Mouse (Mus musculus): Measurements from ENCODE around the gene Nuak1. TPM values are rescaled to one million over a fixed set of nuclear protein-coding genes. Genes with fewer than 3 reads are reported as not detected.

Gene Nuak1
- total RNA-seq, 2 experiments from 2014 or later, result 47.6 to 50.2 TPM

GRCm38 (mm10) chr10:84354323-84354722 lies 86.1 kb downstream of the Nuak1 start:
- DNase-seq (ENCODE audit: low spot score in 2 of 2), result no peak

DNA sequence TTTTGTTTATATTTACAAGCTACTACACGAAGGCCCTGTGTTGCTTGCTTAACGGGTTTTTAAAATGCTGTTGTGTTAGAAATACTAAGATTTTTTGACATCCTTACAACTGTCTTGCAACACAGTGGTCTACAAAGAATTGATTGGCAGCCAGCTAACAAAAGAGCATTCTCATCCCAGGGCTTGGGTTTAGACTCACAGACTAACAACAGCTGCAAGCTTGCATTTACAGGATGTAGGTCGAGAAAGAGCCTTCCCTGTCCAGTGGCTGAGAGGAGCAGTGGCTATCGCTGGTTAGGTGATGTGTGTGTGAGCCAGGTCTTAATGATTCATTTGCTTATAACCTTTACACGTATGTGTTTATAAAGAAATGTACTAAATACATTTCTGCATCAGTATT lies 94.7 kb downstream of the Nuak1 start:
- DNase-seq (ENCODE audit: low spot score in 2 of 2), result no peak

DNA sequence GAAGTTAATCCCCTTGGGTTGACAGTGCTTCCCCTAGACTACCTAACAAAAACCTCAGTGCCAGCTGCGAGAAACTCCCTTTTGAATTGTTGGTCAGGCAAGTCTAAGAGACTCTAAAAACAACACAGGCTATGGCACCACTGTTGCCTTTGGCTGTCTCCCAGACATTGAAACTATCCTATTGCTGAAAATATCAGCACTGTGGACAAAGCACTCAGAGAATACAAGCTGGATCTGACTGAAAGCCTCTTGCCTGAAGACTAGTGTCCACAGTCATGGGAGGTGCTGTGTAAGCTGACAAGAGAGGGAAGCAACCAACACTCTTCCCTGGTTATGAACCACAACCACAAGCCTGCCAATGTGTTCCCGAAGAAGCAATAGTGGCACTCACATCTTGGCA lies 96.9 kb downstream of the Nuak1 start:
- no peak for DNase-seq (ENCODE audit: low spot score in 2 of 2)

DNA sequence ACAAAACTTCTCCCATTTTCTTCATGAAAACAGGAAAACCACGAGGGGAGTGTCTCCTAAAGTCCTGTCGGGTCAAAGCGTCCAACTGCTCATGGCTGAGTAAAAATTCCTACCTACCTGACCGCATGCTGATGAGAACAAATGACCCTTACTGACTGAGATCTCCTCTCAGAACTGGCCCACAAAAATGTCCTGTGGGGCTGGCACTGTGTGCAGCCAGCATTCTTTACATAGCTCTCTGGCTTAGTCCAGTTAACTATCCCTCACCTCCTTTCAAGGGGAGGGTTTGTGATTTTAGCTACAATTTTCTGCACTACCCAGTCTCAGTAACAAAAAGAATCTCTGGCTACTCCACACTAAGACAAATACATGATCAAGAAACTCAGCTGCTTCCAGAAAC lies 100.9 kb downstream of the Nuak1 start:
- no peak for DNase-seq (ENCODE audit: low spot score in 2 of 2)

DNA sequence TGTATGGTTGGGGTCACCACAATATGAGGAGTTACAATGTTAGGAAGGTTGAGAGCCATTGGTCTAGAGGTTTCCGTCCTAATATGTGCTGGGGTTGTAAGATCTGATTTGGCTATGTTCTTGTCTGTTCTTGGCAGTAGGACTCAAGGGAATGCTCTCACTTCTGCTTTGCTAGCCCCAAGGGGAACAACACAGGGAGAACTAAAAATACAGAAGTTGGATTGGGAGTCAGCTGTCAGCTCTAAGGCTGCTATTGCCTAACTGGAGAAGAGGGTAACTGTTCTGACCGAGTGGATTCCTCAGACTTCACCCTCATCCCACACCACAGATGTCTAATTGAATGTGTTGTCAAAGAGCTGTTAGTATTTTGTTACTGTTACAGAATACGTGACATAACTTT lies 101.6 kb downstream of the Nuak1 start:
- DNase-seq (ENCODE audit: low spot score in 2 of 2), result no peak

- DNase-seq (ENCODE audit: low spot score in 2 of 2), result no peak
Observed at GRCm38 (mm10) chr10:84335441-84335840, 105.0 kb downstream of the Nuak1 start.

DNA sequence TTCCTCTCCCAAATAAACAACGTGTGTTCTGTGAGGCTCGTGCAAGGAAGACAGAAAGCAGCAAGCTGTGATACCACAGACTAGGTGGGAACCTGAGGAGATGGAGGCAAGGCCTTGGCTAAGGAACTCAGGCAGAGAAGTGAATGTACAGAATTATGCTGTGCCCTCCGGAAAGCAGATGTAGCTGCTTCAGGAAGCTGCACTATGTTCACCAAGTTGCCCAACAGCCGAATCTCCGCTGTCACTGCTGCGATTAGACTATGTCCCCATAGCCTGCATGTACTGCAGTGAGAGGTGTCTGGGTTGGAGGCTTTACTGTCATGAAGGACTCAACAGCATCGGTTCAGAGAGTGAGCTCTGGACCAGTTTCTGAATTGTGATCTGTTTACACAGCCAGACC lies 110.6 kb downstream of the Nuak1 start:
- DNase-seq (ENCODE audit: low spot score in 2 of 2), result no peak

DNA sequence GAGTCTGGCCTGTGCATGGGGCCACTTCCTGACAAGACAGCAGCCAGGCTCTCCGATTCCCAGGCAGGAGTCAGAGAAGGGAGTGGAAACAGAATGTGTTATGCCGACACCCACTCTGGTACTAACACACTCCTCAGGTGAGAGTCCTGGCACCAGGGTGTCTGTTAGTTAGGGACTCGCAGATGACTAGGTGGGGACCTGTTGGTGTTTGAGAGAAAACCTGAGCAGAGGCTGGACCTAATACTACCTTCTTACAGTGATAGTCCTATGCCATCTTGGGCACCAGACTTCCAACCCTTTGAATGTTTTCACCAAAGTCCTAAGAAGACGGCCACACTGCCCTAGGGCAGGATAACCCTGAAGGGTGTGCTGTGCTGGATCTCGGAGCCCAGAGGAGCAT lies 111.1 kb downstream of the Nuak1 start:
- DNase-seq (ENCODE audit: low spot score in 2 of 2), result no peak

DNA sequence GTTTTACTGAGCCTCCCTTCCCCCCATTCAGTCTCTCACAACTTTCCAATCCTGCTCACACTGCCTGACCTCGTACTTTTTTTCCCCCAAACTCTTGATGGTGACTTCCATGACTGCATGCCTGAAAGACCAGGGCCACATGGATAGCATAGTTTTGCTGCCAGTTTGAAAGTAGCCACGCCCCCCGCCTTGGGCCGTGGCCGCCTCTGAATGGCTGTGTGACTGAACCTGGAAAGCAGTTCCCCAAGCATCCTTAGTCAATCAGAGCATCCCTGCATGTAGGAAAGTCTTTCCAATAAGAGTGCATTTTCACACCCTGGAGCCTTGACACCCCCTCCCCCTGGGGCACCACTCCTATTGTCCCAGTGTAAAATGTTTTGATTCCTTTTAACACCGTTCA lies 116.4 kb downstream of the Nuak1 start:
- no peak for DNase-seq (ENCODE audit: low spot score in 2 of 2)

Other genes starting within 250 kb of the Nuak1 start
- 10 to 100 TPM; 25.3 to 26.8 TPM for gene Ckap4, start 93.5 kb upstream of the Nuak1 start, total RNA-seq (2021)
- gene Tcp11l2, start 136.0 kb upstream of the Nuak1 start, total RNA-seq (2021), result 10 to 100 TPM; 24.5 to 25.2 TPM
- 10 to 100 TPM; 12.9 to 14.5 TPM for gene Polr3b, start 181.7 kb upstream of the Nuak1 start, total RNA-seq (2021)